Mouse (Mus musculus) limb, embryonic 14.5 days (tissue): Measurements from ENCODE around the gene Actn4. TPM values are rescaled to one million over a fixed set of nuclear protein-coding genes. Genes with fewer than 3 reads are reported as not detected.

Source experiments
- ATAC-seq: fragments of 200-750 bp; cut with Nextera tagmentation; 2 replicates; pipeline ENCODE4 v1.8.0; 2017; ENCODE audit warnings: low read depth, moderate number of reproducible peaks, moderate TSS enrichment; ENCODE audit not compliant: low FRiP score
- DNase-seq: peaks from one replicate; pipeline ENCODE4 v3.0.0-alpha.2; 2015; ENCODE audit warnings: low spot score
- H3K27ac ChIP-seq: fragments of 300-500 bp; sonication (generic); replicated peaks from 2 replicates; pipeline ENCODE4 v1.5.1; 2014; ENCODE audit warnings: low read depth, mild to moderate bottlenecking, low read length, moderate library complexity, mixed read lengths
- H3K27me3 ChIP-seq: fragments of 300-500 bp; sonication (generic); 2 replicates; pipeline ENCODE4 v1.6.1; 2014; ENCODE audit warnings: low read length, mixed read lengths; ENCODE audit not compliant: control insufficient read depth, insufficient read depth
- H3K36me3 ChIP-seq: fragments of 300-500 bp; sonication (generic); 2 replicates; pipeline ENCODE4 v1.6.1; 2014; ENCODE audit warnings: mild to moderate bottlenecking, low read length, moderate library complexity, mixed read lengths; ENCODE audit not compliant: control insufficient read depth, insufficient read depth
- H3K4me1 ChIP-seq: fragments of 300-500 bp; sonication (generic); 2 replicates; pipeline ENCODE4 v1.6.1; 2014; ENCODE audit warnings: antibody characterized with exemption, low read length, mixed read lengths; ENCODE audit not compliant: control insufficient read depth, insufficient read depth
- H3K4me2 ChIP-seq: fragments of 300-500 bp; sonication (generic); replicated peaks from 2 replicates; pipeline ENCODE4 v1.6.1; 2014; ENCODE audit warnings: low read depth, mild to moderate bottlenecking, low read length, moderate library complexity; ENCODE audit not compliant: severe bottlenecking
- H3K4me3 ChIP-seq: fragments of 300-500 bp; sonication (generic); replicated peaks from 2 replicates; pipeline ENCODE4 v1.5.1; 2014; ENCODE audit warnings: low read length
- H3K9ac ChIP-seq: fragments of 300-500 bp; sonication (generic); 2 replicates; pipeline ENCODE4 v1.6.1; 2014; ENCODE audit warnings: mild to moderate bottlenecking, low read depth, low read length, moderate library complexity; ENCODE audit not compliant: severe bottlenecking
- H3K9me3 ChIP-seq: fragments of 300-500 bp; sonication (generic); 2 replicates; pipeline ENCODE4 v1.6.1; 2016; ENCODE audit warnings: low read length; ENCODE audit not compliant: control insufficient read depth
- POLR2A ChIP-seq: fragments of 200-500 bp; IDR thresholded peaks from 2 replicates; pipeline ENCODE4 v1.8.0; 2012; ENCODE audit warnings: inconsistent platforms, mild to moderate bottlenecking, moderate library complexity, borderline replicate concordance; ENCODE audit not compliant: insufficient read depth, insufficient read length; ENCODE audit errors: extremely low read depth
- WGBS: fragments of 180-500 bp; shearing (Covaris S2); extraction: QIAGEN DNeasy Blood & Tissue Kit; methylation state at CpG from one replicate; pipeline ENCODE4 v1.1.7; 2014; 5-methylcytosine and 5-hydroxymethylcytosine counted together
- polyA plus RNA-seq, 2 experiments: library from polyadenylated mRNA; depleted of rRNA in 1 of 2; stranded (reverse) in 1 of 2; unstranded in 1 of 2; fragments of >200 nt; fragmentation: Nextera tagmentation in 1 of 2; extraction: Ambion mirVana in 1 of 2; gene quantifications; 2 replicates each; pipeline versions ENCODE4 v1.2.1 to v1.2.3; 2012 to 2014

Gene Actn4
- polyA plus RNA-seq, 2 experiments, result 268 to 295 TPM

DNA sequence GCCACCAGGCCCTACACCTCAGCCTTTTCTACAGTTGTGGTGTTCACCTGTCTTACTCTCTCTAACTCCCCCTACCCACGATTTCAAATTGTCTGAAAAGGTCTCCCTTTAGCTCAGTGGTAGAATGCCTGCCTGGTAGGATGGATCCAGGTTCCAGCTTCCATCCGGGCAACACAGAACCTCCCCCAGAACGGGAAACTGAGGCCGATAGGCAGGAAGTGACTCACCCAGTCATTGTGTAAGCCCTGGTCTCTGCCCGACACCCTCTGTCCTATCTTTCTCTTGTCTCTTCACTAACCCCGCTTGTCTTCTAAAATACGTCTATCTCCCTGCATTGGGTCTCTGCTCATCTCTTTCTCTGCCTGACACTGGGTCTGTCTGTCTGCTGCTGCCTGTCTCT lies 23.1 kb upstream of the Actn4 start:
- Histone ChIP-seq H3K36me3 (no peaks in the 10 kb centered on the region), H3K27ac (no peak overlapping the region), H3K4me2 (no peak overlapping the region), H3K4me3 (no peak overlapping the region), H3K9me3 (no peaks in the 10 kb centered on the region), H3K4me1 (peaks cover 11% of the 10 kb centered on the region), H3K27me3 (no peaks in the 10 kb centered on the region), H3K9ac (no peak overlapping the region)
- DNase-seq, result no peak
- no peak for ATAC-seq
- no peak for TF ChIP-seq POLR2A
- WGBS, result 90% methylated on average over 7 of the region's 7 CpGs

DNA sequence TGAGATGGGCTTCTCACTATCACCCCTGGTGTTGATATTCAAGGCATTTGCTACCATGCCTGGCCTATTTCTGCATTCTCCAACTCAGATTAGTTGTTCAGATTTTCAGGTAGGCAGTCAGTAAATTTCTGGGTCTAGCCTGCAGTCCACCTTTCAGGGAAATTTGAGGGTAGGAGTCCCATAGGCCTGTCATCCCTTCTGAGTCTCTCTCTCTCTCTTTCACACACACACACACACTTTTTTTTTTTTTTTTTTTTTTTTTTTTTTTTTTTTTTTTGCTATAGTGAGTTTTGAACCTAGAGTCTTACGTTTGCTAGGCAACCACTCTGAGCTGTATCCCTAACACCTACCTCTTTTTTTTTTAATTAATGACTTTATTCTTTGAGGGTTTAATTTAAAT lies 22.3 kb upstream of the Actn4 start:
- no peak overlapping the region for H3K9ac ChIP-seq

DNA sequence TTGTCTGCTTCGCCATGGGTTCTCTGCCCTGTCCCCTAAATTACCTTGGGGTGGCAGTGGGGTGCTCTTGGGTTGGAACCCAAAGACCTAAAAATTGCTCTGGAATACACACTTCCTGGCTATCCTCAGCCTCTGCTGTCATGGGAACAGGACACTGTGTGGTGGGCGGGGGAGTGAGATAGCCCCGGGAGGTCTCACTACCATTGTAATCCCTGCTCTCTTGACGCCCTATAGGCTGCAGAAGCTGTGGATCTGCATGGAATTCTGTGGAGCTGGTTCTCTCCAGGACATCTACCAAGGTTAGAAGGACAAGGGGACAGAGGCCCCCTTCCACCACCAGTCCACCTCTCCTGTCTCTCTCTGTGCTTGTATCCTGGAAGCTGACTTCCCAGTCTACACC lies 21.7 kb upstream of the Actn4 start:
- WGBS, result 70% methylated on average over 4 of the region's 4 CpGs
- no peak for TF ChIP-seq POLR2A
- ATAC-seq, result no peak
- Histone ChIP-seq H3K4me3 (no peak overlapping the region), H3K27me3 (no peaks in the 10 kb centered on the region), H3K4me1 (peaks cover 11% of the 10 kb centered on the region), H3K27ac (no peak overlapping the region), H3K9me3 (no peaks in the 10 kb centered on the region), H3K4me2 (no peak overlapping the region), H3K36me3 (peaks cover 9% of the 10 kb centered on the region), H3K9ac (no peak overlapping the region)
- no peak for DNase-seq

More for the DNA sequence above, 22.3 kb upstream of the Actn4 start:
- Histone ChIP-seq H3K4me3 (no peak overlapping the region), H3K36me3 (0 out of 2 replicates have a peak, but pooled peaks cover 3% of the 10 kb centered on the region), H3K4me2 (no peak overlapping the region), H3K27me3 (no peaks in the 10 kb centered on the region), H3K27ac (no peak overlapping the region), H3K9me3 (no peaks in the 10 kb centered on the region), H3K4me1 (peaks cover 11% of the 10 kb centered on the region)
- no peak for TF ChIP-seq POLR2A
- whole genome bisulfite sequencing, result 94% methylated on average over 1 of the region's 1 CpGs
- ATAC-seq, result no peak
- DNase-seq, result no peak

DNA sequence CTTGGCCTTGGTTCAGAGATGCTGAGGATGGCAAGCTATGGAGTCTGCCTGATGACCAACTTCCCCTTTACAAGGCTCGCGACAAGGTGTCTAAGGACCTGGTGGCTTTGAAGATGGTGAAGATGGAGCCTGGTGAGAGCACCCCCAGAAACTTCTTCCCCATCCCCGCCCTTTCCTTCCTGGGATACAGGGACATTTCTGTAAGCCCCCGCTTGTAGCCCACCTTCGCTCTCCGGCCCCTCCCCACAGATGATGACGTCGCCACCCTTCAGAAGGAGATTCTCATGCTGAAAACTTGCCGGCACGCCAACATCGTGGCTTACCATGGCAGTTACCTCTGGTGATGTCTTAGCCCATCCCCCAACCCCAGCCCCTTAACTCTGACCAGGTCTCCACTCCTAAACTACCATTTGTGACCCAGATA lies 21.0 kb upstream of the Actn4 start:
- Histone ChIP-seq H3K9ac (peak overlapping the region; percentile 66; the same call in 1 of the 2 replicates), H3K4me3 (peak overlapping the region; percentile 85; the same call in 1 of the 2 replicates), H3K36me3 (peaks cover 16% of the 10 kb centered on the region), H3K9me3 (no peaks in the 10 kb centered on the region), H3K4me1 (peaks cover 11% of the 10 kb centered on the region), H3K27ac (0 out of 2 replicates have a peak overlapping the region, but pooled peaks have one; percentile 85), H3K4me2 (peak overlapping the region; percentile 78), H3K27me3 (no peaks in the 10 kb centered on the region)
- DNase-seq, result no peak
- no peak for ATAC-seq
- TF ChIP-seq POLR2A, result no peak
- 66% methylated on average over 11 of the region's 11 CpGs for WGBS

DNA sequence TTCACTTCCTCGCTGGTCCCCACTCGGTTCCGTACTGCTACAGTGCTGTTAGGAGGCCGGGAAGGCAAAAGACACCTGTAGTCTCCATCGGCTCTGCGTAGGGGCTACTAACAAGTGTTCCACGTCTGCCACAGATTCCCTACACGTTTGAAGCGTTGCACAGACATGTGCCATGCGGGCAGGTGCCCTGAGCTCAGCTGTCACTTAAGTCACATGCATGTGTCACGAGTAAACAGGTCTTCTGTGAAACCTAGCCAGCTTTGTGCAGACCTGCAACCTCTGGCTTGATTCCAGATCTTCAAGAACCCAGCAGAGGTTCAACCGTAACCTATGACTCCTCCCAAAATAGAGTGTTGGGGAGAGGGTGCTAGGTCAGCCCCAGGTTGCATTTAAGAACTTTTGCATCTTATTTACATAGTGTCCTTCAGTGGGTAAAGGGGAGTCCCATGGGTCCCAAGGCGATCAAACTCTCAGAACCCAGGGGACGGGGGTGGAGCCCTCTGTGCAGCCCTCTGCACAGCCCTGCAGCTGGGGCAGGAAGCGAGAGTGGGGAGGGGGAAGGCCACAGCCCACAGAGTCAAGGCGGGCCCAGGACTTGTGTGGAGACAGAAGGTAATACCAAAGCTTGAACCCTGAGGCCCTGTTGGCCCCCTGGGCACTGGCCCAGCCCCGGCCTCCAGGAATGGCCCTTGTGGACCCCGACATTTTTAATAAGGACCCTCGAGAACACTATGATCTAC lies 20.3 kb upstream of the Actn4 start:
- no peaks in the 10 kb centered on the region for H3K9me3 ChIP-seq
- no peak for DNase-seq
- peak overlapping the region; percentile 78 for H3K4me2 ChIP-seq
- ATAC-seq, result peak; percentile 27
- TF ChIP-seq POLR2A, result no peak
- H3K9ac ChIP-seq, result peak overlapping the region; percentile 66
- peaks cover 11% of the 10 kb centered on the region for H3K4me1 ChIP-seq
- H3K4me3 ChIP-seq, result peak overlapping the region; percentile 85
- H3K36me3 ChIP-seq, result peaks cover 23% of the 10 kb centered on the region
- WGBS, result 10% methylated on average over 19 of the region's 19 CpGs
- no peaks in the 10 kb centered on the region for H3K27me3 ChIP-seq
- H3K27ac ChIP-seq, result peak overlapping the region; percentile 85
